In the genomic region with DNA sequence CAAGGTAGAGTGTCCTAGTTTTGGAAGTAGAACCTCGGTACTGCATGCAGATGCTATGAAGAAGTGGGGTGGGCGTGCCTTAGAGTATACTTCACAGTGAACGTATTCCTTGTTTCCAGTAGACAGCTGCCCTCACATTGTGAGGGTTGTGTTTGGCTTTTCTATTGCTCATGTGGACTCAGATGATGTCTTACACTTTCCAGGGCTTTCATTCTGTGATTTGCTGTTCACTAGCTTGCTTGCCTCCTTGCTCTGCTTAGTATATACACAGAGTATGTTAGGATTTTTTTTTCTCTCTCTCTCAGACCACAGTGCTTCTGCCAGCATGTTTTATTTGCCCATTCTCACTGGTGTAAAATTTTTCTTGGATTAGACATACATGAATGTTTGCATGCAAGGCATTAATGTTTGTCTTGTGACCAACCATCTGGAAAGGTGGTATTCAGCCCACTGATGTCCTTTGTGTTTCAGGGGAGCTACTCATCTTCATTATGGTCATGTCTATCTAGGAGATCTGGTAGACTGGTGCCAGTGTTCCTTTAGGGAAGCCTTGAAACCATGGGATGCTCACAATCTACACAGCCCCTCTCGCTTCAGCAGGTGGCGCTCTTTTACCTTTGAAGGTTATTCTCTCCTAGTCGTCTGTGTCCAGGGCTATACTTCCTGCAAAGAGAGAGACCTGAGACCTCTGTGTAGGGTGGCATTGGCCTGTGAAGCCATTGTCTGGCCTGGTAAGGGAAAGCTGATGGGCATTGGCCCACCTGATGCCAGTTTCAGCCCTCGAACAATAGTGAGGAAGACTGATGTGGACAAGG, we compare ENCODE assay signal across 9 mouse cellular contexts.
DNase-seq lines count a peak whose midpoint lies in the region; ATAC-seq and TF ChIP-seq lines count a peak whose summit lies in the region.
"Had no signal": no experiment of that assay in that cellular context is flagged by ENCODE, and none has a peak within 500 bp of the region (broad histone marks: within the 10 kb centered on the region; RNA-seq: fewer than 3 reads in every experiment).

No protein-coding gene starts in this region.

- no peak; the same call in 1 of the 2 replicates for ATAC-seq in heart, embryonic 12.5 days (ENCODE audit: insufficient number of reproducible peaks, low FRiP score)
- ATAC-seq in intestine, postnatal 0 days, result peak; percentile 67; the same call in 1 of the 2 replicates
- ATAC-seq in midbrain, embryonic 14.5 days (ENCODE audit: low FRiP score, low TSS enrichment), result peak; percentile 63; the same call in 1 of the 2 replicates

- no peaks in the 10 kb centered on the region for H3K27me3 ChIP-seq in heart, adult 2 months (ENCODE audit: control insufficient read depth, insufficient read depth, low read length)
- no peaks in the 10 kb centered on the region for H3K27me3 ChIP-seq in heart, embryonic 12.5 days (replicated peaks)
- no peaks in the 10 kb centered on the region for H3K27me3 ChIP-seq in intestine, postnatal 0 days (replicated peaks; ENCODE audit: control insufficient read depth, insufficient read depth, low read length)
- H3K27me3 ChIP-seq in midbrain, embryonic 14.5 days (ENCODE audit: control insufficient read depth, insufficient read depth, low read length), result no peaks in the 10 kb centered on the region

- TF ChIP-seq EP300 in heart, adult 2 months (IDR thresholded peaks at IDR 0.05; ENCODE audit: insufficient read depth, low read depth, low read length), result peak; percentile 81; the same call in 1 of the 2 replicates

- no peak overlapping the region for H3K9ac ChIP-seq in heart, adult 2 months (ENCODE audit: low read depth, low read length)
- no peak overlapping the region for H3K9ac ChIP-seq in heart, embryonic 12.5 days
- H3K9ac ChIP-seq in intestine, postnatal 0 days (ENCODE audit: low read depth, low read length), result no peak overlapping the region
- H3K9ac ChIP-seq in midbrain, embryonic 14.5 days (replicated peaks; ENCODE audit: low read length), result no peak overlapping the region

- DNase-seq in heart, adult 2 months, result peak; percentile 75 to 78
- DNase-seq in cerebellum, postnatal 4 days (ENCODE audit: low spot score in 2 of 2), result peak; percentile 28 to 64
- DNase-seq in gastrocnemius, adult 8-10 months (ENCODE audit: low spot score in 2 of 2), result peak; percentile 56 to 58
- DNase-seq in left cerebral cortex, postnatal 25 days (ENCODE audit: low spot score in 2 of 2), result peak; percentile 73 to 84
- DNase-seq in midbrain, embryonic 14.5 days, result peak; percentile 86
- peak; percentile 32 to 67 for DNase-seq in spleen, postnatal 4 days (ENCODE audit: low spot score in 2 of 2)

- H3K36me3 ChIP-seq in heart, adult 2 months (ENCODE audit: control insufficient read depth, insufficient read depth, low read length), result no peaks in the 10 kb centered on the region; the same call in 1 of the 2 replicates
- no peaks in the 10 kb centered on the region for H3K36me3 ChIP-seq in heart, embryonic 12.5 days
- no peaks in the 10 kb centered on the region for H3K36me3 ChIP-seq in intestine, postnatal 0 days (ENCODE audit: control insufficient read depth, insufficient read depth)
- no peaks in the 10 kb centered on the region for H3K36me3 ChIP-seq in midbrain, embryonic 14.5 days (ENCODE audit: control insufficient read depth, insufficient read depth, low read length)
- H3K36me3 ChIP-seq: G1E had no signal

- 0 out of 2 replicates have a peak, but pooled peaks cover 2% of the 10 kb centered on the region for H3K9me3 ChIP-seq in heart, embryonic 12.5 days (replicated peaks)
- no peaks in the 10 kb centered on the region for H3K9me3 ChIP-seq in intestine, postnatal 0 days (ENCODE audit: control insufficient read depth)
- H3K9me3 ChIP-seq in midbrain, embryonic 14.5 days (ENCODE audit: control insufficient read depth, low read length), result no peaks in the 10 kb centered on the region; the same call in 1 of the 2 replicates
- H3K9me3 ChIP-seq: G1E had no signal

- no peak overlapping the region for H3K4me2 ChIP-seq in heart, embryonic 12.5 days
- H3K4me2 ChIP-seq in intestine, postnatal 0 days (replicated peaks; ENCODE audit: low read depth), result no peak overlapping the region
- no peak overlapping the region for H3K4me2 ChIP-seq in midbrain, embryonic 14.5 days (ENCODE audit: low read length)

- H3K27ac ChIP-seq in heart, adult 2 months, result peak overlapping the region; percentile 60
- no peak overlapping the region for H3K27ac ChIP-seq in heart, embryonic 12.5 days (ENCODE audit: poor library complexity, severe bottlenecking)
- no peak overlapping the region; the same call in 1 of the 2 replicates for H3K27ac ChIP-seq in intestine, postnatal 0 days (ENCODE audit: low read depth, low read length)
- no peak overlapping the region for H3K27ac ChIP-seq in midbrain, embryonic 14.5 days (replicated peaks; ENCODE audit: low read depth, low read length)

- 43% methylated on average over 7 of the region's 7 CpGs for WGBS in heart, adult 2 months
- WGBS in heart, embryonic 12.5 days, result 40% methylated on average over 7 of the region's 7 CpGs
- 38% methylated on average over 7 of the region's 7 CpGs for WGBS in intestine, postnatal 0 days
- 44% methylated on average over 7 of the region's 7 CpGs for whole genome bisulfite sequencing in midbrain, embryonic 14.5 days

- intact Hi-C loops in heart, adult 2 months (cut with DNase I), result loop anchor here (1.0 to 5.0 kb wide), 4 partner anchors 91 to 286 kb away; no protein-coding TSS in a partner anchor
- intact Hi-C loops in left cerebral cortex, postnatal 25 days (cut with DNase I), result loop anchor here (2.0 to 5.0 kb wide), 4 partner anchors 48 to 284 kb away; no protein-coding TSS in a partner anchor

- peak; percentile 96; the same call in 1 of the 2 replicates for TF ChIP-seq CTCF in heart, adult 2 months (IDR thresholded peaks at IDR 0.05)
- TF ChIP-seq CTCF in intestine, postnatal 0 days (IDR thresholded peaks at IDR 0.05; ENCODE audit: low read depth), result peak; percentile 89

- H3K4me1 ChIP-seq in heart, adult 2 months (ENCODE audit: control insufficient read depth, insufficient read depth, low read length), result peaks cover 2% of the 10 kb centered on the region
- peaks cover 4% of the 10 kb centered on the region; the same call in 1 of the 2 replicates for H3K4me1 ChIP-seq in heart, embryonic 12.5 days (replicated peaks)
- H3K4me1 ChIP-seq in intestine, postnatal 0 days (replicated peaks; ENCODE audit: control insufficient read depth, insufficient read depth, low read length), result no peaks in the 10 kb centered on the region
- no peaks in the 10 kb centered on the region for H3K4me1 ChIP-seq in midbrain, embryonic 14.5 days (ENCODE audit: control insufficient read depth, insufficient read depth, low read length)

- TF ChIP-seq POLR2A in heart, adult 2 months (IDR thresholded peaks at IDR 0.05; ENCODE audit: insufficient read depth, low read depth, low read length), result no peak

- H3K4me3 ChIP-seq in heart, adult 2 months, result no peak overlapping the region
- no peak overlapping the region for H3K4me3 ChIP-seq in heart, embryonic 12.5 days
- no peak overlapping the region for H3K4me3 ChIP-seq in intestine, postnatal 0 days (ENCODE audit: low read depth, low read length)
- H3K4me3 ChIP-seq in midbrain, embryonic 14.5 days (replicated peaks; ENCODE audit: low read depth, low read length), result no peak overlapping the region

- no peaks in the 10 kb centered on the region for H3K79me2 ChIP-seq in heart, adult 2 months (replicated peaks; ENCODE audit: control insufficient read depth, insufficient read depth, low read length)
